Mouse (Mus musculus) olfactory bulb, adult 2 months (tissue): ENCODE measurements around the gene Aldh1l1.

Source experiments
- CTCF ChIP-seq: fragments of 200-500 bp; IDR thresholded peaks from 2 replicates; pipeline ENCODE4 v1.5.1; 2012; ENCODE audit warnings: low read depth, mild to moderate bottlenecking, low read length, moderate library complexity; ENCODE audit not compliant: insufficient read depth
- POLR2A ChIP-seq: fragments of 200-500 bp; IDR thresholded peaks from 2 replicates; pipeline ENCODE4 v1.6.1; 2012; ENCODE audit warnings: mild to moderate bottlenecking, low read depth, low read length, moderate library complexity; ENCODE audit not compliant: insufficient read depth

DNA sequence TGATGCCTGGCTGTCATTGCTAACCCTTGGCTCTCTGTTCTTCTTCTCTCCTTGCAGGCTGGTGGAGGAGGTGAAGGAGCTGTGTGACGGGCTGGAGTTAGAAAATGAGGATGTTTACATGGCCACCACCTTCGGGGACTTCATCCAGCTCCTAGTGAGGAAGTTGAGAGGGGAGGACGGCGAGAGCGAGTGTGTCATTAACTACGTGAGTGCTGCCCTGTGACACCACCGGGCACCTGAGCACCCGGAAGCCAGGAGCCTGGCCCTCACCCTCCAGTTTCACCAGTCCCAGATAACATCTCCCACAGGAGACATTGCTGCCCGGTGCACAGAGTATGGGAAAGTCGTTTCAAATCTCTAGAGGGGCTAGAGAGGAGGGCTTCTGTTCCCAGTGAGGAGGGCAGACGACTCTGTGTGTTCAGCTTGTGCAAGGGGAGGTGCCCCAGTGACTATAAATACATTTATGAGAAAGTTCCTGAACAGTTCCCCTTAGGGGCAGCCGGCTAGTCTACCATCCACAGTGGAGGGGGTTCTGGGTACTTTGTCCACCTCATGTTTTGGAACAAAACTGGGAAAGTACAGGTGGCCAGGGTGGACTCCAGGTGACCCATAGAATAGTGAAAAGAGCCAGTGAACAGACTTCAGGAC is 83.6 kb downstream of the Aldh1l1 start:
- TF ChIP-seq CTCF (no peak), POLR2A (no peak)
